In the genomic region with DNA sequence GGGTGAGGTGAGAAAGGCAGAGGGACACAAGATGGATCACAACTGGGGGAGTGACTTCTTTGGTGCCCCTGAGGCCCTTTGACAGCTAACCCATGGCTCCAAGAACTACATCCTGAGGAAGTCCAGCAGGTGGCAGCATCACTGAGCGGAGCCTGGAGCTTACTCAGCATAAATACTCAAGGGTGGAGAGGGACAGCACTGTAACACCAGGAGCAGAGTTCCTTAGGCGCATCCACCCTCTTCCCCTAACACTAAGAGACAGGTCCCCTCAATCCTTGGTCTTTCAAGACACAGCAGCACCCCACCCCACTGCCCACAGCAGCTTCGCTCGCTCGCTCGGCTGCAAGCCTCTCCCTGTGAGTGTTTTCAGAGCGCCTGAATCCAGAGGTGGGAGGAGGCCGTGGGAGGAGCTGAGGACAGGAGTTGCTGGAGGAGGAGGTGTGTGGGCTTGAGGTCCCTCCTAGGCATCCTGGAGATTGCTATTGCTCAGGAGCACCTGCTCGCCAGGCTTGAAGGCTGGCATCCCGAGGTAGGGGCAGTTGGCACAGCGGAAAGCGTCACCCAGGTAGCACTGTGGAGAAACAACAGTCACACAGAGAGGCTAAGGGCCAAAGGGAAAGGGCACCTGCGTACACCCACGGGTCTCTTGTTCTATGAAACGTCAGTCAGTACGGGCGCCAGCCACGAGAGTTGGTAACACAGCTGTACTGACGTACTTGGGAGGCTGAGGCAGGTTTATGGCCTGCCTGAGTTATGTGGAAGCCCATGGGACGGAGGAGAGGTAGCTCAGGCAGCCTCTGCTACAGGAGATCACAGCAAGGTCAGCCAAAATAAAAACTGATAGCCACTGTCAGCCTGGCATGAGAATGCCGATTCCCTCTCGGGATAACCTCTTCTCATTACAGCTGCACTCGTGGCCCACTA, we compare ENCODE assay signal across 8 mouse cellular contexts. TPM values are rescaled to one million over a fixed set of nuclear protein-coding genes. Genes with fewer than 3 reads are reported as not detected.
A peak's percentile ranks its signal among the peaks of the same experiment; 100 is the strongest.
DNase-seq lines count a peak whose midpoint lies in the region; ATAC-seq and TF ChIP-seq lines count a peak whose summit lies in the region.

No protein-coding gene starts in this region.

- ATAC-seq in forebrain, embryonic 14.5 days = peak; percentile 70
- peak; percentile 80 for ATAC-seq in hindbrain, postnatal 0 days
- peak; percentile 49; the same call in 1 of the 2 replicates for ATAC-seq in limb, embryonic 14.5 days (ENCODE audit: low FRiP score, low read depth)
- ATAC-seq in midbrain, embryonic 15.5 days (replicated peaks) = peak; percentile 39; the same call in 1 of the 2 replicates

- no peak overlapping the region for H3K9ac ChIP-seq in forebrain, embryonic 14.5 days (ENCODE audit: low read length)
- no peak overlapping the region for H3K9ac ChIP-seq in hindbrain, postnatal 0 days (replicated peaks; ENCODE audit: low read length)
- no peak overlapping the region for H3K9ac ChIP-seq in limb, embryonic 14.5 days (ENCODE audit: low read depth, low read length, severe bottlenecking)
- no peak overlapping the region for H3K9ac ChIP-seq in midbrain, embryonic 15.5 days

- no peak overlapping the region for H3K27ac ChIP-seq in forebrain, embryonic 14.5 days (ENCODE audit: low read depth, low read length)
- no peak overlapping the region for H3K27ac ChIP-seq in hindbrain, postnatal 0 days
- H3K27ac ChIP-seq in limb, embryonic 14.5 days (replicated peaks; ENCODE audit: low read depth, low read length) = no peak overlapping the region
- no peak overlapping the region for H3K27ac ChIP-seq in midbrain, embryonic 15.5 days

- H3K4me3 ChIP-seq in forebrain, embryonic 14.5 days (ENCODE audit: low read depth, low read length) = no peak overlapping the region
- no peak overlapping the region for H3K4me3 ChIP-seq in hindbrain, postnatal 0 days (ENCODE audit: low read length)
- H3K4me3 ChIP-seq in limb, embryonic 14.5 days (replicated peaks; ENCODE audit: low read length) = no peak overlapping the region
- H3K4me3 ChIP-seq in midbrain, embryonic 15.5 days = no peak overlapping the region

- no peaks in the 10 kb centered on the region for H3K9me3 ChIP-seq in forebrain, embryonic 14.5 days (replicated peaks; ENCODE audit: control insufficient read depth, low read length)
- no peaks in the 10 kb centered on the region for H3K9me3 ChIP-seq in hindbrain, postnatal 0 days (ENCODE audit: low read length)
- no peaks in the 10 kb centered on the region for H3K9me3 ChIP-seq in limb, embryonic 14.5 days (ENCODE audit: control insufficient read depth, low read length)
- no peaks in the 10 kb centered on the region for H3K9me3 ChIP-seq in midbrain, embryonic 15.5 days

- intact Hi-C loops in heart, postnatal 25 days (cut with DNase I) = loop anchor here (2.0 kb wide), 1 partner anchor 86 kb away; no protein-coding TSS in a partner anchor

- H3K27me3 ChIP-seq in forebrain, embryonic 14.5 days (replicated peaks; ENCODE audit: control insufficient read depth, insufficient read depth, low read length) = no peaks in the 10 kb centered on the region
- H3K27me3 ChIP-seq in hindbrain, postnatal 0 days (ENCODE audit: insufficient read depth, low read length) = no peaks in the 10 kb centered on the region
- no peaks in the 10 kb centered on the region for H3K27me3 ChIP-seq in limb, embryonic 14.5 days (ENCODE audit: control insufficient read depth, insufficient read depth, low read length)
- no peaks in the 10 kb centered on the region for H3K27me3 ChIP-seq in midbrain, embryonic 15.5 days (replicated peaks)
- H3K27me3 ChIP-seq in splenic B cell, adult 2 months (ENCODE audit: control insufficient read depth, insufficient read depth, low read length, poor library complexity, severe bottlenecking) = no peaks in the 10 kb centered on the region

- 78% methylated on average over 23 of the region's 23 CpGs for WGBS in forebrain, embryonic 14.5 days
- 83% methylated on average over 23 of the region's 23 CpGs for WGBS in hindbrain, postnatal 0 days
- WGBS in limb, embryonic 14.5 days = 77% methylated on average over 23 of the region's 23 CpGs
- 82% methylated on average over 23 of the region's 23 CpGs for WGBS in midbrain, embryonic 15.5 days

- TF ChIP-seq POLR2A in limb, embryonic 14.5 days (IDR thresholded peaks at IDR 0.05; ENCODE audit: borderline replicate concordance, extremely low read depth, insufficient read depth, insufficient read length) = no peak

- no peaks in the 10 kb centered on the region for H3K4me1 ChIP-seq in forebrain, embryonic 14.5 days (ENCODE audit: control insufficient read depth, insufficient read depth, low read length)
- H3K4me1 ChIP-seq in hindbrain, postnatal 0 days (ENCODE audit: insufficient read depth, low read length) = no peaks in the 10 kb centered on the region
- no peaks in the 10 kb centered on the region for H3K4me1 ChIP-seq in limb, embryonic 14.5 days (ENCODE audit: control insufficient read depth, insufficient read depth, low read length)
- H3K4me1 ChIP-seq in midbrain, embryonic 15.5 days = no peaks in the 10 kb centered on the region

- DNase-seq in heart, adult 18-20 months = peak; percentile 61 to 85
- no peak for DNase-seq in heart, postnatal 25 days (ENCODE audit: low spot score)
- peak; percentile 86 for DNase-seq in brain, adult 2 months (ENCODE audit: low read depth, low spot score)
- DNase-seq in forebrain, embryonic 14.5 days (ENCODE audit: low spot score) = peak; percentile 62
- DNase-seq in hindbrain, postnatal 0 days (ENCODE audit: low spot score) = peak; percentile 78
- DNase-seq in limb, embryonic 14.5 days (ENCODE audit: low spot score) = peak; percentile 68
- DNase-seq in splenic B cell, adult 2 months (ENCODE audit: low read depth, low spot score) = peak; percentile 55

- peaks cover 53% of the 10 kb centered on the region for H3K36me3 ChIP-seq in forebrain, embryonic 14.5 days (ENCODE audit: control insufficient read depth, insufficient read depth, low read length)
- H3K36me3 ChIP-seq in hindbrain, postnatal 0 days (ENCODE audit: insufficient read depth, low read length) = peaks cover 28% of the 10 kb centered on the region
- peaks cover 51% of the 10 kb centered on the region for H3K36me3 ChIP-seq in limb, embryonic 14.5 days (ENCODE audit: control insufficient read depth, insufficient read depth, low read length)
- H3K36me3 ChIP-seq in midbrain, embryonic 15.5 days (replicated peaks) = peaks cover 23% of the 10 kb centered on the region; the same call in 1 of the 2 replicates
- H3K36me3 ChIP-seq in splenic B cell, adult 2 months (ENCODE audit: control insufficient read depth, insufficient read depth, low read length, poor library complexity, severe bottlenecking) = peaks cover 11% of the 10 kb centered on the region

- TF ChIP-seq CTCF in hindbrain, postnatal 0 days (IDR thresholded peaks at IDR 0.05; ENCODE audit: low read depth) = peak; percentile 83

- no peak overlapping the region for H3K4me2 ChIP-seq in forebrain, embryonic 14.5 days (ENCODE audit: low read length)
- no peak overlapping the region for H3K4me2 ChIP-seq in hindbrain, postnatal 0 days (ENCODE audit: low read depth, low read length)
- no peak overlapping the region for H3K4me2 ChIP-seq in limb, embryonic 14.5 days (replicated peaks; ENCODE audit: low read depth, low read length, severe bottlenecking)
- H3K4me2 ChIP-seq in midbrain, embryonic 15.5 days = no peak overlapping the region

RNA-seq across cellular contexts. Expression of a gene that starts 12.6 kb away (rescaled TPM):
- 1 to 10 TPM in 1 of 2 experiments, not detected in 1; 1.5 TPM for total RNA-seq in heart, adult 18-20 months (2021)
- not detected for total RNA-seq in heart, postnatal 25 days (2021)
- 0.63 TPM in 1 of 2 replicates, not detected in the other for polyA plus RNA-seq in forebrain, embryonic 14.5 days (2014; fragmentation: Nextera tagmentation; extraction: Ambion mirVana)
- not detected in 2 replicates for total RNA-seq in hindbrain, postnatal 0 days (2014; rRNA removed)
- 2.7 and 4.8 TPM in 2 replicates for polyA plus RNA-seq in hindbrain, postnatal 0 days (2015; fragmentation: Nextera tagmentation; extraction: Ambion mirVana)
- polyA plus RNA-seq in limb, embryonic 14.5 days (2012; rRNA removed) = 0.45 TPM in 1 of 2 replicates, not detected in the other
- 0.67 TPM in 1 of 2 replicates, not detected in the other for polyA plus RNA-seq in limb, embryonic 14.5 days (2014; fragmentation: Nextera tagmentation; extraction: Ambion mirVana)
- 0.50 and 0.74 TPM in 2 replicates for polyA plus RNA-seq in midbrain, embryonic 15.5 days (2015; fragmentation: Nextera tagmentation; extraction: Ambion mirVana)

RNA-seq across cellular contexts. Expression of a gene that starts 15.2 kb away (rescaled TPM):
- total RNA-seq in heart, adult 18-20 months (2021) = 100 to 1,000 TPM; 627 to 660 TPM
- 100 to 1,000 TPM; 542 TPM for total RNA-seq in heart, postnatal 25 days (2021)
- polyA plus RNA-seq in forebrain, embryonic 14.5 days (2014; fragmentation: Nextera tagmentation; extraction: Ambion mirVana) = 63.1 TPM in 2 replicates
- 109 and 133 TPM in 2 replicates for total RNA-seq in hindbrain, postnatal 0 days (2014; rRNA removed)
- polyA plus RNA-seq in hindbrain, postnatal 0 days (2015; fragmentation: Nextera tagmentation; extraction: Ambion mirVana) = 54.7 and 59.2 TPM in 2 replicates
- 84.5 and 88.1 TPM in 2 replicates for polyA plus RNA-seq in limb, embryonic 14.5 days (2012; rRNA removed)
- polyA plus RNA-seq in limb, embryonic 14.5 days (2014; fragmentation: Nextera tagmentation; extraction: Ambion mirVana) = 72.4 and 86.0 TPM in 2 replicates
- polyA plus RNA-seq in midbrain, embryonic 15.5 days (2015; fragmentation: Nextera tagmentation; extraction: Ambion mirVana) = 56.8 and 58.3 TPM in 2 replicates

RNA-seq across cellular contexts. Expression of a gene that starts 15.3 kb away (rescaled TPM):
- total RNA-seq in heart, adult 18-20 months (2021) = 10 to 100 TPM; 66.6 to 74.8 TPM
- 10 to 100 TPM; 73.7 to 80.1 TPM for total RNA-seq in heart, postnatal 25 days (2021)
- 124 and 147 TPM in 2 replicates for polyA plus RNA-seq in forebrain, embryonic 14.5 days (2014; fragmentation: Nextera tagmentation; extraction: Ambion mirVana)
- 62.5 and 72.6 TPM in 2 replicates for total RNA-seq in hindbrain, postnatal 0 days (2014; rRNA removed)
- polyA plus RNA-seq in hindbrain, postnatal 0 days (2015; fragmentation: Nextera tagmentation; extraction: Ambion mirVana) = 139 and 144 TPM in 2 replicates
- 55.0 and 55.2 TPM in 2 replicates for polyA plus RNA-seq in limb, embryonic 14.5 days (2012; rRNA removed)
- polyA plus RNA-seq in limb, embryonic 14.5 days (2014; fragmentation: Nextera tagmentation; extraction: Ambion mirVana) = 83.6 and 84.3 TPM in 2 replicates
- 211 and 217 TPM in 2 replicates for polyA plus RNA-seq in midbrain, embryonic 15.5 days (2015; fragmentation: Nextera tagmentation; extraction: Ambion mirVana)

RNA-seq across cellular contexts. Expression of a gene that starts 34.4 kb away (rescaled TPM):
- total RNA-seq in heart, adult 18-20 months (2021) = 10 to 100 TPM; 62.3 to 65.6 TPM
- total RNA-seq in heart, postnatal 25 days (2021) = 10 to 100 TPM; 57.5 to 64.3 TPM
- 163 and 174 TPM in 2 replicates for polyA plus RNA-seq in forebrain, embryonic 14.5 days (2014; fragmentation: Nextera tagmentation; extraction: Ambion mirVana)
- 65.3 and 81.6 TPM in 2 replicates for total RNA-seq in hindbrain, postnatal 0 days (2014; rRNA removed)
- polyA plus RNA-seq in hindbrain, postnatal 0 days (2015; fragmentation: Nextera tagmentation; extraction: Ambion mirVana) = 102 TPM in 2 replicates
- polyA plus RNA-seq in limb, embryonic 14.5 days (2012; rRNA removed) = 129 and 135 TPM in 2 replicates
- 135 and 140 TPM in 2 replicates for polyA plus RNA-seq in limb, embryonic 14.5 days (2014; fragmentation: Nextera tagmentation; extraction: Ambion mirVana)
- 117 and 122 TPM in 2 replicates for polyA plus RNA-seq in midbrain, embryonic 15.5 days (2015; fragmentation: Nextera tagmentation; extraction: Ambion mirVana)

RNA-seq across cellular contexts. Expression of a gene that starts 51.1 kb away (rescaled TPM):
- total RNA-seq in heart, adult 18-20 months (2021) = 1 to 10 TPM; 5.7 to 6.1 TPM
- total RNA-seq in heart, postnatal 25 days (2021) = 1 to 10 TPM; 2.2 to 4.0 TPM
- 11.2 and 18.4 TPM in 2 replicates for polyA plus RNA-seq in forebrain, embryonic 14.5 days (2014; fragmentation: Nextera tagmentation; extraction: Ambion mirVana)
- total RNA-seq in hindbrain, postnatal 0 days (2014; rRNA removed) = 99.6 and 100 TPM in 2 replicates
- 74.1 and 87.9 TPM in 2 replicates for polyA plus RNA-seq in hindbrain, postnatal 0 days (2015; fragmentation: Nextera tagmentation; extraction: Ambion mirVana)
- polyA plus RNA-seq in limb, embryonic 14.5 days (2012; rRNA removed) = 8.7 and 10.5 TPM in 2 replicates
- polyA plus RNA-seq in limb, embryonic 14.5 days (2014; fragmentation: Nextera tagmentation; extraction: Ambion mirVana) = 8.3 and 8.6 TPM in 2 replicates
- polyA plus RNA-seq in midbrain, embryonic 15.5 days (2015; fragmentation: Nextera tagmentation; extraction: Ambion mirVana) = 34.2 and 41.3 TPM in 2 replicates
